Mouse (Mus musculus) thymus, postnatal 25 days (tissue): Measurements from ENCODE around the gene Lamb2.

ENCODE experiments used
- DNase-seq: peaks from one replicate; pipeline ENCODE4 v3.0.0; 2022

Gene Lamb2

GRCm38 (mm10) chr9:108479721-108480351 lies at the start of gene Lamb2:
Lamb2 (plus strand) TSS chr9:108479736.
- no peak for DNase-seq

GRCm38 (mm10) chr9:108431431-108432067 lies 48.0 kb upstream of the Lamb2 start:
- DNase-seq: no peak

- no peak for DNase-seq
These were observed 43.4 kb upstream of the Lamb2 start, which contains the start of gene BC048562 for GRCm38 (mm10) chr9:108436182-108436581. BC048562 (plus strand) TSS chr9:108436482.

- no peak for DNase-seq
These were observed 40.4 kb upstream of the Lamb2 start for GRCm38 (mm10) chr9:108439176-108439575.

- no peak for DNase-seq
These were observed 39.1 kb upstream of the Lamb2 start for GRCm38 (mm10) chr9:108440485-108440884.

GRCm38 (mm10) chr9:108441236-108441919 lies 38.2 kb upstream of the Lamb2 start:
- no peak for DNase-seq

GRCm38 (mm10) chr9:108445125-108445524 lies 34.4 kb upstream of the Lamb2 start:
- DNase-seq: peak; percentile 29

GRCm38 (mm10) chr9:108449860-108450259 lies 29.7 kb upstream of the Lamb2 start:
- no peak for DNase-seq

- no peak for DNase-seq
These were observed 29.0 kb upstream of the Lamb2 start for GRCm38 (mm10) chr9:108450292-108451169.

GRCm38 (mm10) chr9:108451170-108451493 lies 28.4 kb upstream of the Lamb2 start:
- DNase-seq: no peak

- DNase-seq: no peak
These were observed 27.9 kb upstream of the Lamb2 start for GRCm38 (mm10) chr9:108451519-108452160.

GRCm38 (mm10) chr9:108452291-108452906 lies 27.1 kb upstream of the Lamb2 start:
- DNase-seq: peak; percentile 84

- no peak for DNase-seq
These were observed 26.6 kb upstream of the Lamb2 start for GRCm38 (mm10) chr9:108452911-108453310.

- DNase-seq: no peak
These were observed 26.1 kb upstream of the Lamb2 start for GRCm38 (mm10) chr9:108453458-108453857.

- DNase-seq: no peak
These were observed 25.1 kb upstream of the Lamb2 start for GRCm38 (mm10) chr9:108454429-108454828.

GRCm38 (mm10) chr9:108455747-108456571 lies 23.6 kb upstream of the Lamb2 start:
- no peak for DNase-seq

- DNase-seq: no peak
These were observed 22.6 kb upstream of the Lamb2 start for GRCm38 (mm10) chr9:108456953-108457352.

GRCm38 (mm10) chr9:108459939-108460318 lies 19.6 kb upstream of the Lamb2 start:
- no peak for DNase-seq

- DNase-seq: peak; percentile 88
These were observed 19.0 kb upstream of the Lamb2 start, which contains the start of gene Ccdc71 for GRCm38 (mm10) chr9:108460319-108461178. Ccdc71 (plus strand) TSS chr9:108460527.

GRCm38 (mm10) chr9:108461181-108461631 lies 18.3 kb upstream of the Lamb2 start, which contains the start of gene Klhdc8b:
Klhdc8b (minus strand) TSS chr9:108461581.
- DNase-seq: no peak
